Mouse (Mus musculus): ENCODE results near the gene Unc13c.

GRCm38 (mm10) chr9:73982597-73983344 lies 14.0 kb upstream of the Unc13c start:
- TF ChIP-seq POLR2A (IDR thresholded peaks at IDR 0.05; ENCODE audit: extremely low read depth, insufficient read depth, low read length): no peak
- no peak for TF ChIP-seq CTCF (IDR thresholded peaks at IDR 0.05; ENCODE audit: low read depth, low read length)
